Mouse (Mus musculus) frontal cortex, postnatal 10 days (tissue): ENCODE measurements around the gene Gm10424.
"Not testable (repeated sequence)": the region's sequence is repeated elsewhere in the genome, so short reads cannot be mapped to it uniquely, and the experiment has no call there.

ENCODE experiments used
- DNase-seq, 2 experiments: peaks; one replicate each; pipeline ENCODE4 v3.0.0; 2022; ENCODE audit warnings: low spot score in 2 of 2, mixed read lengths in 1 of 2

Gm10424 gene

GRCm38 (mm10) chr5:95272668-95273067, at the start of gene Gm10424:
Gene Gm10424 (minus strand): TSS chr5:95272768.
- not testable (repeated sequence) for DNase-seq

- not testable (repeated sequence) for DNase-seq
Observed at GRCm38 (mm10) chr5:95305611-95306010, 33.0 kb upstream of the Gm10424 start, which contains the start of gene Gm3259. Gene Gm3259 (plus strand): TSS chr5:95305911.
